In the genomic region with DNA sequence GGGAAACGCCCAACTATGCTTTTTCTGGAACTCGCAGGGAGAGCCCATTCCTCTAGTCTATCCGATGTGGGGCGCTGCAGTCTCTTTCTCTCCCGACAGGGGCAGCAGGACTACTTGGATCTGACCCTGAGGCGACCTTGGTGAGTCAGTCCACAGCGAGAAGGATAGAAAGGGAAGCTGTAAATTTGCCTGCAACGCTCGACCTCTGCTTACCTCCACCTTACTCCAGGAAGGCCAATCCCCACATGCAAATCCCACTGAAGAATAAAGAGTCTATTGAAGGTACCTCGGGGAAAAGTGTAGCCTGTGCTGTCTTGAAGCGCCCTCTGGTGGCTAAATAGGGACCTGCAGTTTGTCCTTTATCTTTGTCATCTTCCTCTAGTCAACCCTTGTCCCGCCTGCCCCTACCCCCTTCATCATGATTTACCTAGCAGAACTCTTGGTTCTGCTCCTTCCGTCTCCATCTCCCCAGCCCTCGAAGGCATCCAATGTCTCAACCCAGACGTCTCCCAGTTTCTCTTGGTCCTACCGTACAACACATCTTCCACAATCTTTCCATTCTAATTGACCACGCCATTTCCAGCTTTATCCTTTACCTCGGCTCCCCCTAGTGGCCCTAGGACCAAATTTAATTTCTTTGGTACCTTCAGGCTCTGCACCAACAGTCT, we compare ENCODE assay signal across 8 mouse cellular contexts. TPM values are rescaled to one million over a fixed set of nuclear protein-coding genes. Genes with fewer than 3 reads are reported as not detected.
DNase-seq lines count a peak whose midpoint lies in the region; ATAC-seq and TF ChIP-seq lines count a peak whose summit lies in the region.

No protein-coding gene starts in this region.

- H3K4me2 ChIP-seq in embryonic facial prominence, embryonic 14.5 days (ENCODE audit: low read depth, low read length): peak overlapping the region; percentile 50
- peak overlapping the region; percentile 46 for H3K4me2 ChIP-seq in limb, embryonic 14.5 days (replicated peaks; ENCODE audit: low read depth, low read length, severe bottlenecking)
- H3K4me2 ChIP-seq in midbrain, postnatal 0 days (ENCODE audit: low read depth, low read length, poor library complexity, severe bottlenecking): peak overlapping the region; percentile 51

- H3K27ac ChIP-seq in embryonic facial prominence, embryonic 14.5 days (replicated peaks; ENCODE audit: low read depth, low read length): no peak overlapping the region
- no peak overlapping the region for H3K27ac ChIP-seq in limb, embryonic 14.5 days (replicated peaks; ENCODE audit: low read depth, low read length)
- H3K27ac ChIP-seq in midbrain, postnatal 0 days (ENCODE audit: low read depth, low read length): no peak overlapping the region

- ATAC-seq in embryonic facial prominence, embryonic 14.5 days (ENCODE audit: low read depth): peak; percentile 60
- ATAC-seq in limb, embryonic 14.5 days (ENCODE audit: low FRiP score, low read depth): peak; percentile 69
- peak; percentile 75 for ATAC-seq in midbrain, postnatal 0 days (ENCODE audit: low FRiP score)

- H3K4me1 ChIP-seq in embryonic facial prominence, embryonic 14.5 days (ENCODE audit: control insufficient read depth, insufficient read depth, low read length): peaks cover 34% of the 10 kb centered on the region
- peaks cover 51% of the 10 kb centered on the region for H3K4me1 ChIP-seq in limb, embryonic 14.5 days (ENCODE audit: control insufficient read depth, insufficient read depth, low read length)
- H3K4me1 ChIP-seq in midbrain, postnatal 0 days (ENCODE audit: insufficient read depth, low read length): peaks cover 7% of the 10 kb centered on the region

- peak; percentile 96 for DNase-seq in 3T3-L1 (ENCODE audit: low read depth, low spot score)
- DNase-seq in adrenal gland, postnatal 4 days (ENCODE audit: low spot score in 2 of 2): peak; percentile 43 to 76
- DNase-seq in embryonic facial prominence, embryonic 14.5 days (ENCODE audit: low spot score): peak; percentile 93
- peak; percentile 81 for DNase-seq in heart, adult 8-10 months (ENCODE audit: low spot score)
- peak; percentile 95 for DNase-seq in kidney, adult 9 months
- DNase-seq in limb, embryonic 14.5 days (ENCODE audit: low spot score): peak; percentile 91
- DNase-seq in midbrain, postnatal 0 days (ENCODE audit: low spot score): peak; percentile 93
- peak; percentile 69 to 79 for DNase-seq in spleen, postnatal 14 days (ENCODE audit: low spot score in 2 of 2)

- H3K9ac ChIP-seq in embryonic facial prominence, embryonic 14.5 days (ENCODE audit: low read depth, low read length): peak overlapping the region; percentile 9
- no peak overlapping the region for H3K9ac ChIP-seq in limb, embryonic 14.5 days (ENCODE audit: low read depth, low read length, severe bottlenecking)
- peak overlapping the region; percentile 33; the same call in 1 of the 2 replicates for H3K9ac ChIP-seq in midbrain, postnatal 0 days (replicated peaks; ENCODE audit: low read length, poor library complexity, severe bottlenecking)

- H3K27me3 ChIP-seq in embryonic facial prominence, embryonic 14.5 days (replicated peaks; ENCODE audit: control insufficient read depth, insufficient read depth, low read length): peaks cover 1% of the 10 kb centered on the region; the same call in 1 of the 2 replicates
- no peaks in the 10 kb centered on the region; the same call in 1 of the 2 replicates for H3K27me3 ChIP-seq in limb, embryonic 14.5 days (ENCODE audit: control insufficient read depth, insufficient read depth, low read length)
- no peaks in the 10 kb centered on the region for H3K27me3 ChIP-seq in midbrain, postnatal 0 days (ENCODE audit: insufficient read depth, low read length)

- WGBS in embryonic facial prominence, embryonic 14.5 days: under 1% methylated on average over 18 of the region's 18 CpGs
- WGBS in limb, embryonic 14.5 days: 1% methylated on average over 18 of the region's 18 CpGs
- under 1% methylated on average over 18 of the region's 18 CpGs for WGBS in midbrain, postnatal 0 days

- no peaks in the 10 kb centered on the region for H3K36me3 ChIP-seq in embryonic facial prominence, embryonic 14.5 days (ENCODE audit: control insufficient read depth, insufficient read depth, low read length)
- no peaks in the 10 kb centered on the region for H3K36me3 ChIP-seq in limb, embryonic 14.5 days (ENCODE audit: control insufficient read depth, insufficient read depth, low read length)
- H3K36me3 ChIP-seq in midbrain, postnatal 0 days (ENCODE audit: insufficient read depth, low read length): no peaks in the 10 kb centered on the region

- H3K4me3 ChIP-seq in embryonic facial prominence, embryonic 14.5 days (ENCODE audit: low read depth, low read length): peak overlapping the region; percentile 35
- peak overlapping the region; percentile 31 for H3K4me3 ChIP-seq in limb, embryonic 14.5 days (replicated peaks; ENCODE audit: low read length)
- H3K4me3 ChIP-seq in midbrain, postnatal 0 days (ENCODE audit: low read depth, low read length): peak overlapping the region; percentile 30

- peak; percentile 75 for TF ChIP-seq CTCF in midbrain, postnatal 0 days (IDR thresholded peaks at IDR 0.05)

- no peaks in the 10 kb centered on the region for H3K9me3 ChIP-seq in embryonic facial prominence, embryonic 14.5 days (ENCODE audit: control insufficient read depth, low read length)
- no peaks in the 10 kb centered on the region for H3K9me3 ChIP-seq in limb, embryonic 14.5 days (ENCODE audit: control insufficient read depth, low read length)
- H3K9me3 ChIP-seq in midbrain, postnatal 0 days (ENCODE audit: low read length): no peaks in the 10 kb centered on the region

- no peak for TF ChIP-seq POLR2A in limb, embryonic 14.5 days (IDR thresholded peaks at IDR 0.05; ENCODE audit: borderline replicate concordance, extremely low read depth, insufficient read depth, insufficient read length)

RNA-seq across cellular contexts. Expression of gene Crb2, which starts 4.3 kb away (rescaled TPM):
- 1 to 10 TPM; 1.1 to 2.7 TPM for total RNA-seq in adrenal gland, postnatal 4 days (2021)
- 0.18 and 0.28 TPM in 2 replicates for polyA plus RNA-seq in embryonic facial prominence, embryonic 14.5 days (2014; fragmentation: Nextera tagmentation; extraction: Ambion mirVana)
- 1 to 10 TPM in 1 of 4 experiments, under 1 TPM in 3; 0.41 to 1.1 (median 0.77) TPM for total RNA-seq in heart, adult 8-10 months (2022)
- 0.60 and 0.78 TPM in 2 replicates for polyA plus RNA-seq in limb, embryonic 14.5 days (2012; rRNA removed)
- 0.28 and 0.41 TPM in 2 replicates for polyA plus RNA-seq in limb, embryonic 14.5 days (2014; fragmentation: Nextera tagmentation; extraction: Ambion mirVana)
- total RNA-seq in midbrain, postnatal 0 days (2014; rRNA removed): 3.7 and 4.8 TPM in 2 replicates
- 1.6 and 1.7 TPM in 2 replicates for polyA plus RNA-seq in midbrain, postnatal 0 days (2015; fragmentation: Nextera tagmentation; extraction: Ambion mirVana)
